Mouse (Mus musculus) G1E (cell line): ENCODE measurements around the gene Ccdc62. TPM values are rescaled to one million over a fixed set of nuclear protein-coding genes. Genes with fewer than 3 reads are reported as not detected.

Experiments used
- ATAC-seq: 2 replicates; pipeline ENCODE4 v1.8.0; 2016; ENCODE audit warnings: mild to moderate bottlenecking; ENCODE audit not compliant: insufficient number of reproducible peaks, poor library complexity, low FRiP score, severe bottlenecking; ENCODE audit errors: extremely low read depth
- DNase-seq: peaks from one replicate; pipeline ENCODE4 v3.0.0; 2012; ENCODE audit warnings: low spot score
- H3K27me3 ChIP-seq: 2 replicates; pipeline ENCODE4 v1.6.1; 2012; ENCODE audit warnings: mild to moderate bottlenecking, low read length, inconsistent platforms; ENCODE audit not compliant: insufficient read depth
- H3K36me3 ChIP-seq: replicated peaks from 2 replicates; pipeline ENCODE3; 2012; ENCODE audit warnings: mild to moderate bottlenecking, inconsistent platforms
- H3K4me1 ChIP-seq: 2 replicates; pipeline ENCODE4 v1.6.1; 2012; ENCODE audit warnings: low read depth, low read length, inconsistent platforms, mixed read lengths; ENCODE audit not compliant: insufficient read depth
- H3K4me3 ChIP-seq: 2 replicates; pipeline ENCODE4 v1.5.1; 2012; ENCODE audit warnings: low read depth, mild to moderate bottlenecking, inconsistent platforms, low read length, moderate library complexity, mixed read lengths
- H3K9me3 ChIP-seq: replicated peaks from 2 replicates; pipeline ENCODE4 v1.6.1; 2012; ENCODE audit warnings: inconsistent platforms
- CTCF ChIP-seq: IDR thresholded peaks from 2 replicates; pipeline ENCODE4 v1.5.1; 2012; ENCODE audit warnings: low read depth, low read length, inconsistent platforms, mixed read lengths
- GATA1 ChIP-seq: IDR thresholded peaks from 2 replicates; pipeline ENCODE4 v1.6.1; 2012; ENCODE audit warnings: borderline replicate concordance, low read length, inconsistent platforms, mixed read lengths
- GATA2 ChIP-seq: IDR thresholded peaks from 2 replicates; pipeline ENCODE4 v1.6.1; 2012; ENCODE audit warnings: low read depth, low read length, inconsistent platforms, borderline replicate concordance
- POLR2AphosphoS5 ChIP-seq: IDR thresholded peaks from 2 replicates; pipeline ENCODE4 v1.6.1; 2012; ENCODE audit warnings: low read depth, low read length, inconsistent platforms; ENCODE audit not compliant: insufficient replicate concordance
- TAL1 ChIP-seq: conservative IDR thresholded peaks from 2 replicates; pipeline ENCODE4 v1.6.1; 2012; ENCODE audit warnings: low read depth, low read length, inconsistent platforms, mixed read lengths
- polyA plus RNA-seq: library from polyadenylated mRNA; stranded (reverse); fragments of >175 nt; gene quantifications from 2 replicates; pipeline ENCODE4 v1.2.3, GENCODE M21; 2012
- total RNA-seq, 2 experiments: library from RNA; stranded (forward) in 1 of 2; stranded (reverse) in 1 of 2; fragments of 200-1000 nt in 1 of 2; fragments of >200 nt in 1 of 2; fragmentation: Nextera tagmentation in 1 of 2; gene quantifications; 2 replicates each; pipeline ENCODE4 v1.2.3; 2014 to 2017

Gene Ccdc62
- total and polyA plus RNA-seq, 3 experiments: 3.0 to 9.4 (median 5.0) TPM

- Histone ChIP-seq H3K27me3 (no peaks in the 10 kb centered on the region; the same call in 1 of the 2 replicates), H3K9me3 (no peaks in the 10 kb centered on the region), H3K4me1 (peaks cover 3% of the 10 kb centered on the region), H3K36me3 (peaks cover 60% of the 10 kb centered on the region), H3K4me3 (no peak overlapping the region)
- TF ChIP-seq TAL1: no peak
- TF ChIP-seq GATA1: no peak
- no peak for TF ChIP-seq GATA2
- TF ChIP-seq CTCF: no peak
- TF ChIP-seq POLR2AphosphoS5: no peak
- no peak for ATAC-seq
- no peak for DNase-seq
Observed at GRCm38 (mm10) chr5:123987511-123987910, 57.0 kb downstream of the Ccdc62 start.

DNA sequence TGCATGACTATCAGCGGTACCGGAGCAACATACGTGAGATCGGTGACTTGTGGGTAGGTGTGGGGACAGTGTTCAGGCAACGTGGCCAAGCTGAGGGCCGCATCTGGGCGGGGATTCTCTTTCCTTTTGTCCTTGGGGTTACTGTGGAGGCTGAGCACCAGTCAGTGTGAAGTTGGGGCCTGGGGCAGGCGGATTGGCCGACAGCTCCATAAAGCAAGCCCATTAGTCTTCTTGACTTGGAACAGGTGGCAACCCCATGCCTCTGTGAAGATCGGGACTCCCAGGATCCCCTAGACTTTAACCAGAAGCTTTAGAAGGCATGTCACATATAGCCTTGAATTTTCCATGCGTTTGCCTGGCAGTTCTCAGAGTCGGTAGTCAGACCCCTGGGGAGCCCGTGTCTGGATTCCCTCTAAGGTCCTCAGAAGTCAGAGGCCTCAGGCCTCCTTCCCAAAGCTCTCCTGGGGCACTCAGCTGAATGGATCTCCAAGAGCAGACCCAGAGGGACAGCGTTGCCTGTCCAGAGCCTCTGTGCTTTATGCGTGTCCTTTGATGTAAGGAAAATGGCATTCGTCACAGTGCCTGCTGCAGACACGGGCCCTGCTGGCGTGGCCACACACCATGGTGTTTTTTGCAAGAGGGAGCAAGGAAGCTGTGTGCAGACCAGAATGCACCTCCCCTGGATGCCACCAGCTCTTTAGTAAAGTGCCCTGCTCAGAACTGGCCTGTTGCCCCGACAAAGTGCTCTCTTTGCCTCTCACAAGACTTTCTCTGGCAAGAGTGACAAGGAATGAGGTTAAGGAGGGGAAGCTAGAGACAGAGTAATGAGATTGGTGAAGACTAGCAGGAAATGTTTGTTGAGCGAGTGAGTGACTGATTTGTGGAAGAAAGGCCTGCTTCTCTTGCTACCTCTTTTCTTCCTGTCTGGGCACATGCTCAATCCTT is 59.7 kb downstream of the Ccdc62 start:
- Histone ChIP-seq H3K4me3 (no peak overlapping the region), H3K4me1 (no peaks in the 10 kb centered on the region; the same call in 1 of the 2 replicates), H3K27me3 (no peaks in the 10 kb centered on the region; the same call in 1 of the 2 replicates), H3K9me3 (no peaks in the 10 kb centered on the region), H3K36me3 (peaks cover 63% of the 10 kb centered on the region)
- ATAC-seq: no peak
- DNase-seq: no peak
- TF ChIP-seq POLR2AphosphoS5 (no peak), TAL1 (no peak), GATA2 (no peak), GATA1 (no peak), CTCF (no peak)

DNA sequence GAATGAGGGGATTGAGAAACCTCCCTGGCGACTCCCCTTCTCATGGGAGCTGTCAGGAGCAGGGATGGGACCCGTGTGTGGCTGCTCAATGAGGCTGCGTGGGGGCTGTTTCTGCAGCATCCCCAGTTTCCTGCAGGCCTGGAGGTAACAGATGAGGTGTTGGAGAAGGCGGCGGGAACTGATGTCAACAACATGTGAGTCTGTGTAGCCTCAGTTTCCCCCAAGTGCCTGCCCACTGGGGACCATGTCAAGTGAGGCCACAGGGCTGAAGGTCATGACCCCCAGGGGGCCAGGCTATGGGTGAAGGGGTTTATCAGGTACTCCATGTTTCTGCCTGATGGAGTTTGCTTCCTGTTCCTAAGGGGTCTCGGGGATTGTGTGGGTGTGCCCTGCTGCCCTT is 60.8 kb downstream of the Ccdc62 start:
- ATAC-seq: no peak
- no peaks in the 10 kb centered on the region for H3K9me3 ChIP-seq
- H3K4me1 ChIP-seq: peaks cover 2% of the 10 kb centered on the region; the same call in 1 of the 2 replicates
- no peaks in the 10 kb centered on the region; the same call in 1 of the 2 replicates for H3K27me3 ChIP-seq
- TF ChIP-seq TAL1 (no peak), POLR2AphosphoS5 (no peak), GATA1 (no peak), CTCF (no peak), GATA2 (no peak)
- no peak overlapping the region for H3K4me3 ChIP-seq
- peaks cover 67% of the 10 kb centered on the region for H3K36me3 ChIP-seq
- no peak for DNase-seq

DNA sequence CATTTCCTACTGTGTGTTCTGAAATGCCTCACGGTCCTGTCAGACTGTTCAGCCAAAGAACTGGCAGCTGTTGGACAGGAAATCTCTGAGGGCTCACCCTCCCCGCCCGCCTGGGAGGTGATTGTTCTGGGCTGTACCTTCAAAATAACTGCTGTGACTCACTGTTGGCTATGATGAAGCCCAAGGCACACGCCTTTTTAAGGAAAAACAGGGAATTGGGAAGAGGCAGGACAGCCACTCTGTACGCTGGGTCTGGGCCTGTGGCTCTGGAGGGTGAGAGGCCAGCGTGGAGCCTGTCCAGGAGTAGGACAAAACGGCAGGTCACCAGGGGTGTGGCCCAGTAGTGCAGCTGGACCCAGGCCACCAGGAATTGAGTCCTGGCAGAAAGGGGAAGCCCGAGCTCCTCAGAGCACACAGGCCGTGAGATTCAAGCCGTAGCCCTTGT is 61.7 kb downstream of the Ccdc62 start:
- peaks cover 8% of the 10 kb centered on the region for H3K4me1 ChIP-seq
- ATAC-seq (no peak), DNase-seq (no peak)
- no peaks in the 10 kb centered on the region; the same call in 1 of the 2 replicates for H3K27me3 ChIP-seq
- TF ChIP-seq GATA2 (no peak), TAL1 (no peak), GATA1 (no peak), CTCF (no peak), POLR2AphosphoS5 (no peak)
- no peaks in the 10 kb centered on the region for H3K9me3 ChIP-seq
- peaks cover 76% of the 10 kb centered on the region for H3K36me3 ChIP-seq
- H3K4me3 ChIP-seq: no peak overlapping the region

GRCm38 (mm10) chr5:123992794-123993193 is 62.3 kb downstream of the Ccdc62 start:
- H3K27me3 ChIP-seq: no peaks in the 10 kb centered on the region; the same call in 1 of the 2 replicates
- H3K9me3 ChIP-seq: no peaks in the 10 kb centered on the region
- no peak for ATAC-seq
- peaks cover 13% of the 10 kb centered on the region for H3K4me1 ChIP-seq
- TF ChIP-seq CTCF (peak; percentile 85), TAL1 (no peak)
- H3K36me3 ChIP-seq: peaks cover 81% of the 10 kb centered on the region
- no peak for DNase-seq
- H3K4me3 ChIP-seq: no peak overlapping the region

- no peaks in the 10 kb centered on the region for H3K9me3 ChIP-seq
- ATAC-seq: no peak
- TF ChIP-seq POLR2AphosphoS5 (no peak), GATA1 (no peak), GATA2 (no peak), CTCF (no peak), TAL1 (no peak)
- H3K36me3 ChIP-seq: peaks cover 83% of the 10 kb centered on the region
- H3K27me3 ChIP-seq: no peaks in the 10 kb centered on the region; the same call in 1 of the 2 replicates
- no peak for DNase-seq
- H3K4me1 ChIP-seq: peaks cover 14% of the 10 kb centered on the region
- no peak overlapping the region for H3K4me3 ChIP-seq
Observed at GRCm38 (mm10) chr5:123993263-123994036, 63.0 kb downstream of the Ccdc62 start.
